Mouse (Mus musculus) cortical plate, adult 2 months (tissue): ENCODE results near the gene Rbm39.

Experiments used
- CTCF ChIP-seq: fragments of 200-500 bp; IDR thresholded peaks from 2 replicates; pipeline ENCODE4 v1.5.1; 2011; ENCODE audit warnings: mild to moderate bottlenecking, control low read depth, low read length; ENCODE audit not compliant: insufficient read depth; ENCODE audit errors: extremely low read depth
- POLR2A ChIP-seq: fragments of 200-500 bp; IDR thresholded peaks from 2 replicates; pipeline ENCODE4 v1.6.1; 2011; ENCODE audit warnings: mild to moderate bottlenecking, low read length, control low read depth; ENCODE audit not compliant: insufficient read depth; ENCODE audit errors: extremely low read depth

DNA sequence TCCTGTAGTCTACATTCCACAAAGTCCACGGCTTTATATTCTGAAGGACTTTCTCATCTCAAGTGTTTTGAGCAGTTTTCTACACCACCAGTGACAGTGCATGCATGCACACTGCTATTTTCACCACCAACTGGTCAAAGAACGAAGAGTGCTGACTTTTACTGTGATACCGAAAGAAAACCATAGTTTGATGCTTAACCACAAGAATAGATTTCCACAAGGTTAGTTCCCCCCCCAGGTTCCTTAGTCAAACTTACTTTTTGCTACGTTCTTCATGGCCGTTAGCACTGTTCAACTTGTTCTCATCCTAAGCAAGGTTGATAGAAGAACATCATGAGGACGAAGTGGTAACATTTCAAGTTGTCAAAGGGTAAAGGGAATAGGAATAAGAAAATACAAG, 3.0 kb downstream of the Rbm39 start:
- TF ChIP-seq CTCF (no peak), POLR2A (no peak)
